Comparison of ENCODE assay signal across 29 mouse cellular contexts in genomic region chr8:52511790-52512189, GRCm38 (mm10).
DNase-seq lines count a peak whose midpoint lies in the region; ATAC-seq and TF ChIP-seq lines count a peak whose summit lies in the region.
"Had no signal": no experiment of that assay in that cellular context is flagged by ENCODE, and none has a peak within 500 bp of the region (broad histone marks: within the 10 kb centered on the region; RNA-seq: fewer than 3 reads in every experiment).

No protein-coding gene starts in this region.

- no peak overlapping the region for H3K4me2 ChIP-seq in hindbrain, embryonic 12.5 days (replicated peaks)
- H3K4me2 ChIP-seq in hindbrain, embryonic 14.5 days (replicated peaks), result no peak overlapping the region
- no peak overlapping the region for H3K4me2 ChIP-seq in midbrain, embryonic 13.5 days (replicated peaks)
- H3K4me2 ChIP-seq: embryonic facial prominence, embryonic 13.5 days; forebrain, embryonic 12.5 days; forebrain, embryonic 15.5 days; heart, embryonic 12.5 days; heart, embryonic 15.5 days had no signal

- no peak overlapping the region for H3K27ac ChIP-seq in hindbrain, embryonic 12.5 days
- H3K27ac ChIP-seq in hindbrain, embryonic 14.5 days, result no peak overlapping the region
- no peak overlapping the region for H3K27ac ChIP-seq in midbrain, embryonic 13.5 days
- H3K27ac ChIP-seq in midbrain, embryonic 10.5 days (replicated peaks), result no peak overlapping the region
- H3K27ac ChIP-seq: embryonic facial prominence, embryonic 10.5 days; embryonic facial prominence, embryonic 13.5 days; forebrain, embryonic 12.5 days; forebrain, embryonic 15.5 days; heart, embryonic 15.5 days had no signal

- no peak for DNase-seq in hindbrain, embryonic 14.5 days (ENCODE audit: low spot score)
- DNase-seq in midbrain, embryonic 10.5 days (ENCODE audit: low spot score), result no peak
- peak; percentile 10 for DNase-seq in R1 (ENCODE audit: low read depth, low spot score)
- peak; percentile 7 for DNase-seq in brain, embryonic 14.5 days (ENCODE audit: low read depth)
- no peak for DNase-seq in thymus, postnatal 14 days
- DNase-seq: adrenal gland, adult 2 months; adrenal gland, postnatal 14 days; cerebellum, adult 11-12 months; cerebellum, adult 8-10 months; cerebellum, postnatal 10 days; cerebellum, postnatal 36 days; embryo, embryonic 11 days; gastrocnemius, postnatal 25 days; heart, adult 18-20 months; heart, postnatal 10 days; heart, postnatal 4 days had no signal

- H3K4me1 ChIP-seq in hindbrain, embryonic 12.5 days, result no peaks in the 10 kb centered on the region
- no peaks in the 10 kb centered on the region for H3K4me1 ChIP-seq in hindbrain, embryonic 14.5 days (replicated peaks; ENCODE audit: control insufficient read depth, insufficient read depth, low read length)
- H3K4me1 ChIP-seq in midbrain, embryonic 13.5 days (replicated peaks), result no peaks in the 10 kb centered on the region
- 0 out of 2 replicates have a peak, but pooled peaks cover 3% of the 10 kb centered on the region for H3K4me1 ChIP-seq in midbrain, embryonic 10.5 days
- H3K4me1 ChIP-seq: embryonic facial prominence, embryonic 10.5 days; embryonic facial prominence, embryonic 13.5 days; forebrain, embryonic 12.5 days; forebrain, embryonic 15.5 days; heart, embryonic 12.5 days; heart, embryonic 15.5 days had no signal

- H3K9me3 ChIP-seq in hindbrain, embryonic 12.5 days (replicated peaks), result 0 out of 2 replicates have a peak, but pooled peaks cover 2% of the 10 kb centered on the region
- H3K9me3 ChIP-seq in hindbrain, embryonic 14.5 days (ENCODE audit: control insufficient read depth, low read length), result no peaks in the 10 kb centered on the region
- H3K9me3 ChIP-seq in midbrain, embryonic 13.5 days, result no peaks in the 10 kb centered on the region
- H3K9me3 ChIP-seq in midbrain, embryonic 10.5 days (replicated peaks), result no peaks in the 10 kb centered on the region
- H3K9me3 ChIP-seq: embryonic facial prominence, embryonic 10.5 days; embryonic facial prominence, embryonic 13.5 days; forebrain, embryonic 12.5 days; forebrain, embryonic 15.5 days; heart, embryonic 12.5 days; heart, embryonic 15.5 days had no signal

- H3K36me3 ChIP-seq in hindbrain, embryonic 12.5 days, result no peaks in the 10 kb centered on the region
- no peaks in the 10 kb centered on the region for H3K36me3 ChIP-seq in hindbrain, embryonic 14.5 days (replicated peaks; ENCODE audit: control insufficient read depth, insufficient read depth)
- H3K36me3 ChIP-seq in midbrain, embryonic 13.5 days, result no peaks in the 10 kb centered on the region
- no peaks in the 10 kb centered on the region for H3K36me3 ChIP-seq in midbrain, embryonic 10.5 days
- H3K36me3 ChIP-seq: embryonic facial prominence, embryonic 10.5 days; embryonic facial prominence, embryonic 13.5 days; forebrain, embryonic 12.5 days; forebrain, embryonic 15.5 days; heart, embryonic 12.5 days; heart, embryonic 15.5 days had no signal

- ATAC-seq in hindbrain, embryonic 12.5 days (ENCODE audit: low FRiP score), result peak; percentile 38; the same call in 1 of the 2 replicates
- no peak for ATAC-seq in hindbrain, embryonic 14.5 days (ENCODE audit: low FRiP score)
- ATAC-seq in midbrain, embryonic 13.5 days, result peak; percentile 56
- ATAC-seq: CD4-positive, CD25-positive, alpha-beta regulatory T cell, adult 4 months; forebrain, embryonic 15.5 days; hindbrain, embryonic 16.5 days; inflammation-experienced regulatory T-cells, adult 6 months; intestine, embryonic 16.5 days had no signal

- TF ChIP-seq CTCF in brain, embryonic 14.5 days (IDR thresholded peaks at IDR 0.05; ENCODE audit: borderline replicate concordance, extremely low read depth, insufficient read depth, insufficient read length), result no peak

- H3K9ac ChIP-seq in hindbrain, embryonic 12.5 days, result no peak overlapping the region
- H3K9ac ChIP-seq in hindbrain, embryonic 14.5 days, result no peak overlapping the region
- H3K9ac ChIP-seq in midbrain, embryonic 13.5 days (replicated peaks), result no peak overlapping the region
- H3K9ac ChIP-seq: embryonic facial prominence, embryonic 13.5 days; forebrain, embryonic 12.5 days; forebrain, embryonic 15.5 days; heart, embryonic 12.5 days; heart, embryonic 15.5 days had no signal

- no peak for TF ChIP-seq POLR2A in brain, embryonic 14.5 days (IDR thresholded peaks at IDR 0.05; ENCODE audit: borderline replicate concordance, extremely low read depth, insufficient read depth, insufficient read length, poor library complexity, severe bottlenecking)

- H3K4me3 ChIP-seq in hindbrain, embryonic 12.5 days, result no peak overlapping the region
- H3K4me3 ChIP-seq in hindbrain, embryonic 14.5 days (replicated peaks; ENCODE audit: low read length), result no peak overlapping the region
- H3K4me3 ChIP-seq in midbrain, embryonic 13.5 days (replicated peaks), result no peak overlapping the region
- no peak overlapping the region for H3K4me3 ChIP-seq in midbrain, embryonic 10.5 days
- H3K4me3 ChIP-seq: embryonic facial prominence, embryonic 10.5 days; embryonic facial prominence, embryonic 13.5 days; erythroblast, embryonic 14.5 days; forebrain, embryonic 12.5 days; forebrain, embryonic 15.5 days; heart, embryonic 12.5 days; heart, embryonic 15.5 days had no signal

- no peaks in the 10 kb centered on the region for H3K27me3 ChIP-seq in hindbrain, embryonic 12.5 days
- H3K27me3 ChIP-seq in hindbrain, embryonic 14.5 days (ENCODE audit: control insufficient read depth, insufficient read depth, low read length), result no peaks in the 10 kb centered on the region
- H3K27me3 ChIP-seq in midbrain, embryonic 13.5 days, result no peaks in the 10 kb centered on the region
- no peaks in the 10 kb centered on the region for H3K27me3 ChIP-seq in midbrain, embryonic 10.5 days (ENCODE audit: low read depth, poor library complexity, severe bottlenecking)
- H3K27me3 ChIP-seq: embryonic facial prominence, embryonic 13.5 days; forebrain, embryonic 12.5 days; forebrain, embryonic 15.5 days; heart, embryonic 12.5 days; heart, embryonic 15.5 days had no signal

Comparison
In these comparisons a context has a peak if more than half of its experiments do, and no peak if none do; other contexts are left out.
1. DNase-seq: peak in R1 (single experiment) and brain, embryonic 14.5 days (single experiment); none in hindbrain, embryonic 14.5 days (single experiment), midbrain, embryonic 10.5 days (single experiment) and thymus, postnatal 14 days (single experiment).